Mouse (Mus musculus) midbrain, embryonic 10.5 days (tissue): ENCODE results near the gene Atp5b. TPM values are rescaled to one million over a fixed set of nuclear protein-coding genes. Genes with fewer than 3 reads are reported as not detected.

Source experiments
- DNase-seq: peaks from one replicate; pipeline ENCODE4 v3.0.0-alpha.2; 2017; ENCODE audit warnings: low spot score
- H3K27ac ChIP-seq: fragments of 300-500 bp; sonication (generic); replicated peaks from 2 replicates; pipeline ENCODE4 v1.5.1; 2016; ENCODE audit warnings: mild to moderate bottlenecking
- H3K27me3 ChIP-seq: fragments of 300-500 bp; sonication (generic); 2 replicates; pipeline ENCODE4 v1.6.1; 2016; ENCODE audit warnings: low read depth, mild to moderate bottlenecking; ENCODE audit not compliant: poor library complexity, severe bottlenecking
- H3K36me3 ChIP-seq: fragments of 300-500 bp; sonication (generic); 2 replicates; pipeline ENCODE4 v1.6.1; 2016; ENCODE audit warnings: mild to moderate bottlenecking, moderate library complexity
- H3K4me1 ChIP-seq: fragments of 300-500 bp; sonication (generic); 2 replicates; pipeline ENCODE4 v1.6.1; 2016
- H3K4me3 ChIP-seq: fragments of 300-500 bp; sonication (generic); 2 replicates; pipeline ENCODE4 v1.5.1; 2016; ENCODE audit warnings: mild to moderate bottlenecking, moderate library complexity
- H3K9me3 ChIP-seq: fragments of 300-500 bp; sonication (generic); replicated peaks from 2 replicates; pipeline ENCODE4 v1.6.1; 2016; ENCODE audit warnings: mild to moderate bottlenecking
- WGBS: fragments of 180-500 bp; shearing (Covaris S2); methylation state at CpG from one replicate; pipeline ENCODE4 v1.1.7; 2016; 5-methylcytosine and 5-hydroxymethylcytosine counted together
- polyA plus RNA-seq: library from polyadenylated mRNA; unstranded; fragments of >200 nt; fragmentation: Nextera tagmentation; extraction: Ambion mirVana; gene quantifications from 2 replicates; pipeline ENCODE4 v1.2.1, GENCODE M21; 2016

Gene Atp5b
- polyA plus RNA-seq, 1 experiment from 2014 or later: 2,316 TPM

DNA sequence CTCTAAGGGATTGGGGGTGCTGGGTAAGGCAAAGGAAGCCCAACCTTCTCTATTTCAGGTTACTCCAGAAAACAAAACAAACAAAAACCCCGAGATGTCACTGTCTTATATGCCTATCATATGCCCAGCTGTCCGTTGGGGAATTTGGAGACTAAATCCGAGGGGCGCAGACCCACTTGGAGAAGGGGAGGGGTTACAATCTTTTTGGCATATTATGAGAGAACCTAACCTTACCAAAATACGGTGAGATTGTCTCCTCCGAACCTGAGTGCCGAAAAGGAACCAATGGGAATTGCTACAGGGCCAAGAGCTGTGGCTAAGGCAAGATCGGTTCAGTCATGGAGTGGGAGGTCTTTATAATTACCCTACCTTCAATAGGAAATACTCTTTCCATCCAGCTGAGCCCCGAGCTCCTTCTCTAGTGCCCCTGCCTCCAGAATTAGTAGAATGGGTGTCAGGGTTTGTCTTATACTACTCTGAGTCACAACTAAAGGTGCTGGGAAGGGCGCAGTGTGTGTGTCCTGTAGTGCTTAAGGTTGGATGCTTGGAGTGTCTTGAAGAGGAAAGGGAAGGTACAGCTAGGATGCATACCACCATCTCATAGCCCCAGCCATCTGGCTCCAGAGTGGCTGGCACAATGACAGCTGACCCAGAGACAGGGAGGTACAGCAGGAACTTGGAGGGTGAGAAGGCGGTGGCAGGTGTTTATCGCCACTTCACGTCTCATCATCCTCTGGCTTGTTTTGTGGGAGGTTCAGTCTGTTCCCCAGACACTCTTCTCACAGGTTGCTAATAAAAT, 10.6 kb downstream of the Atp5b start:
- no peak for DNase-seq
- Histone ChIP-seq H3K9me3 (no peaks in the 10 kb centered on the region), H3K4me1 (peaks cover 69% of the 10 kb centered on the region), H3K27ac (peak overlapping the region; percentile 94), H3K4me3 (peak overlapping the region; percentile 89), H3K36me3 (peaks cover 23% of the 10 kb centered on the region), H3K27me3 (peaks cover 7% of the 10 kb centered on the region; the same call in 1 of the 2 replicates)
- WGBS: 28% methylated on average over 13 of the region's 13 CpGs

DNA sequence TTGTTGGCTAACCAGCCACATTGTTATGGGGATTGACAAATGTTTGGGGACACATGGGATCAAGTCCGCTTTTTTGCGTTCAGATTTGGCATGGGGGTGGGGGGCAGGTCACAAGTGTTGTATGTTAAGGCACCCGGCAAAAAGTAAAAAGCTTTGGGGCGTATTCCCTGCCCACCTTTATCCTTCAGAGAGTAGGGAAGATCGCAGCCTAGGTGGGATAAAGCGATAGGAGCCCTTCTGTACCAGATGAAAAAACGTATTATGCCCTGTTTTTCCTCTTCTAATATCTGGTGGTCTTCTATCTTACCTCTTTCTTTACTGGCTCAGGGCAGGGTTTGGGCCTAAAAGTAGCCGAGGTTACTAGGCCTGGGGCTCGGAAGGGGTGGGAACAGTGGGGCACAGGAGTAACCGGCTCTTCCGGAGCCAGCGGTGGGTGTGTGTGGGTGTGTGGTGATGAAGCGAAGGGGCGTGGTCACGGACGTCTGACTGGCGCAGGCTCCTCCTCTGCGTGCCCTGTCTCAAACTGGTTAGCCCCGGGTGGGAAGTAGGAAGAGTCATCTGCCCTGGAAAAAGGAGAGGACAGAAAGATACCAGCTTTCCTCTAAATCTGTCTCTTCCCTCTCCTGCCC, 11.4 kb downstream of the Atp5b start:
- peaks cover 7% of the 10 kb centered on the region; the same call in 1 of the 2 replicates for H3K27me3 ChIP-seq
- 12% methylated on average over 19 of the region's 19 CpGs for WGBS
- DNase-seq: peak; percentile 83
- H3K27ac ChIP-seq: peak overlapping the region; percentile 61
- H3K4me1 ChIP-seq: peaks cover 71% of the 10 kb centered on the region
- H3K9me3 ChIP-seq: no peaks in the 10 kb centered on the region
- peak overlapping the region; percentile 89 for H3K4me3 ChIP-seq
- H3K36me3 ChIP-seq: peaks cover 15% of the 10 kb centered on the region

DNA sequence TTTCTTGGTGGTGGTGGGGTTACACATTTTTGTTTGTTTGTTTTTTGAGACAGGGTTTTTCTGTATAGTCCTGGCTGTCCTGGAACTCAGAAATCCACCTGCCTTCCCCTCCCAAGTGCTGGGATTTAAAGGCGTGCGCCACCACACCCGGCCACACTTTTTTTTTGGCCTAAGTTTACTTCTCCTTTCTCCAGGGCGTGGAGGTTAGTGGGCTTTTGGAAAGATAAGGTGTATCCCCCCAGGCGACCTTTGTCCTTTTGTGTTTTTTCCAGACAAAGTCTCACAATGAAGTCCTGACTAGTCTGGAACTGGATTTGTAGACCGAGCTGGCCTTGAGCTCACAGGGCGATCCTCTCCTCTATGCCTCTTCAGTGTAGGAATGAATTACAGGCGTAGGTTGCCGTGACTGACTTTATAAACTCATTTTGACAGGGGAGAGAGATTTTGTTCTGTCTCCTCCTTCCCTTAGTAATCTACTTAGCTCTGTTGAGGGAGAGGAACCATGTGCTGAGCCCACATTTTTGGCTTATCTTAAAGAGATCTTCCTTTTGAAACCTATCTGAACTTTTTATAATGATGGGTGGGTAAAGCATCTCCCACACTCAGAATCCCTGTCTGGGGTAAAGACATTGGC, 12.0 kb downstream of the Atp5b start:
- 0 out of 2 replicates have a peak overlapping the region, but pooled peaks have one; percentile 61 for H3K27ac ChIP-seq
- peaks cover 7% of the 10 kb centered on the region; the same call in 1 of the 2 replicates for H3K27me3 ChIP-seq
- peaks cover 71% of the 10 kb centered on the region for H3K4me1 ChIP-seq
- H3K36me3 ChIP-seq: peaks cover 10% of the 10 kb centered on the region
- H3K4me3 ChIP-seq: peak overlapping the region; percentile 89
- DNase-seq: no peak
- H3K9me3 ChIP-seq: no peaks in the 10 kb centered on the region
- WGBS: 19% methylated on average over 9 of the region's 9 CpGs

- peaks cover 7% of the 10 kb centered on the region; the same call in 1 of the 2 replicates for H3K27me3 ChIP-seq
- H3K9me3 ChIP-seq: no peaks in the 10 kb centered on the region
- H3K4me1 ChIP-seq: peaks cover 63% of the 10 kb centered on the region
- peaks cover 8% of the 10 kb centered on the region; the same call in 1 of the 2 replicates for H3K36me3 ChIP-seq
- H3K4me3 ChIP-seq: peak overlapping the region; percentile 99
- DNase-seq: no peak
- 20% methylated on average over 4 of the region's 4 CpGs for WGBS
- H3K27ac ChIP-seq: peak overlapping the region; percentile 95; the same call in 1 of the 2 replicates
Measured at GRCm38 (mm10) chr10:128096313-128096692, 13.2 kb downstream of the Atp5b start.

DNA sequence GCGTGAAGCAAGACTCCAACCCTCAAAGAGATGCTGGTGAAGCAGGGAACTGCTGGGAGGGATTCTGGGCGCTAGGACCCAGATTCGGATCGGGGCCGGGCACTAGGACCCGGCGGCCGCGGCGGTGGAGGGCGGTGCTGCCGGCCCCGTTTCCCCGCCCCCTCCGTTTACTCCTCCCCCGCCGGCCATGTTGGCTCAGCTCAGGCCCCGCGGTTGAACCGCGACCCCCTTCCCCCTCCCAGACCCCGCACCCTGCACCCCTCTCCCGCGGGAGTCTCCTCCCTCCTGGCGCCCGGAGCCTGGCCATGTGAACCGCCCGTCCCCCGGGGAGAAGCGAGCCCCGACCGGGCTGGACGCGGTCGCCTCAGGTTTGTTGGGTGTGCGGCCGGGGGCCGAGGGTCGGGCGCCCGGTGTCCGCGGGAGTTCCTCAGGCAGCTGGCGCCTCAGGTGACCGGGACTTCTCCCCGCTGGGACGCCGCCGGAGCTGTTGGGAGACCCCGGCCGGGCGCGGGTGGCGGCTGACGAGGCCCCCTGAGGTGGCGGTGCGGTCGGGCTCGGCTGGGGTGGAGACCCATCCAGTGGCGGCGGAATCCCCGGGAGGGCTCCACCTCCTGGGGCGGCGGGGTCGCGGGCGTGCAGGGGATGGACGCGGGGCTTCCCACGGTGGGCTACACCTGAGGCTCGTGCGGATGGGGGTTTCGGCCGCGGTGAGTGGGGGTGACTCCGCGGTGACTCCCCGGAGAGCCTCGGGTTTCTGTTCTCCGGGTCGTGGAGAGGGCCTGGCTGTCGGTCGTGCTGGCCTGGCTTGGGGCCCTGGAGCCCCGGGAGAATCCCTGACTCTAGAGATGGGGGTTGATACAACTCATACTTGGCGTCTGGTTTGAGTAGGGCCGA, 13.9 kb downstream of the Atp5b start:
- H3K4me3 ChIP-seq: peak overlapping the region; percentile 99
- under 1% methylated on average over 84 of the region's 86 CpGs for WGBS

DNA sequence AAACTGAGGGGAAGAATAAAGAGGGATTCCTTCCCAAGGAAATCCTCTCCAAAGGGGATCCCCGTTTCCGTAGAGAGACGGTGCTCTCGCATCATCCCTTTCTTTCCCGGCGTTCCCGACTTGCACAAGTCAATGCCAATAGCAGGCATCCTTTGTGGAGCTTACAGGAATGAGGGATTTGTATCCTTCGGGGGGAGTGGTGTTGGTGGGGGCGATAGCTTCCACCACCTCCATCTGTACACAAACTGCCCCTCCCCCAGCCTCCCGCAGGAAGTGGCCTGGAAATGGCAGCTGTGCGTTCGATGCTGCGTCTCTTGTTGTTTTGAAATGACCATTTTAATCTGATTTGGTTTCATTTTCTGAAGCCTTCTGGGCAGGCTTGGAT, 14.5 kb downstream of the Atp5b start:
- 0% methylated on average over 13 of the region's 13 CpGs for WGBS
- H3K4me3 ChIP-seq: peak overlapping the region; percentile 99
- DNase-seq: peak; percentile 41
- no peaks in the 10 kb centered on the region for H3K9me3 ChIP-seq
- H3K27ac ChIP-seq: peak overlapping the region; percentile 95
- peaks cover 10% of the 10 kb centered on the region; the same call in 1 of the 2 replicates for H3K36me3 ChIP-seq
- peaks cover 7% of the 10 kb centered on the region; the same call in 1 of the 2 replicates for H3K27me3 ChIP-seq
- H3K4me1 ChIP-seq: peaks cover 50% of the 10 kb centered on the region

More for the DNA sequence above, 13.9 kb downstream of the Atp5b start:
- Histone ChIP-seq H3K4me1 (peaks cover 57% of the 10 kb centered on the region), H3K27ac (peak overlapping the region; percentile 95), H3K27me3 (peaks cover 7% of the 10 kb centered on the region; the same call in 1 of the 2 replicates), H3K9me3 (no peaks in the 10 kb centered on the region), H3K36me3 (peaks cover 10% of the 10 kb centered on the region; the same call in 1 of the 2 replicates)
- peak; percentile 93 for DNase-seq

DNA sequence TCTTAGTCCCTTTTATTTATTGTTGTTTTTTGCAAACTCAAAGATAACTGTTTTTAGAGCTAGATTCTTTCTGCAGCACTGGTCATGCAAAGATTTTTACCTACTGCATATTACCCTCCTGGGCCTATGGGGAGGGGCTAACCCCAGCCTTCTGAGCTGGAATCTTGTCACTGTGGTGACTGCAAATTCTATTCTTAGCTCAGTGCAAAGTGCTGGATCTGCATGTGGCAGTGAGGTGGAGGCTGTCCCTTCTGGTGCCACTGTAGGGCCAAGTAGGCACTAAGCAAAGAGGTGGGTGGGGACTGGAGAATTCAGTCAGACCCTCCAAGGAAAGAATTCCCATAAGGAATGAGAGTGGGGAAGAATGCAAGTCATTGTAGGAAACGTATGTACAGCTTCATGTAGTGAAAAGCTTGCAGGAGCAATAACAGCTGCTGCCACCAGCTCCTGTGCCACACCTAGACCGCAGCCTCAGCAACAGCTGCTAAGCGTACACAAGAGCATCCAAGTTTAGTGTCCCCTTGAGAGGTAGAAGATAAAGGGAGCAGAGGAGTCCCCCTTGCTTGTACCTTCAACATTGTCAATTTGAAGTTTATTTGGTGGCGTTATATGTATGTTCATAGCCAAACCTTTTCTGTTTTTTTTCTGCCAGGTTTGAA, 27.2 kb downstream of the Atp5b start:
- Histone ChIP-seq H3K27me3 (no peaks in the 10 kb centered on the region), H3K36me3 (peaks cover 68% of the 10 kb centered on the region), H3K9me3 (no peaks in the 10 kb centered on the region), H3K27ac (no peak overlapping the region), H3K4me3 (no peak overlapping the region), H3K4me1 (0 out of 2 replicates have a peak, but pooled peaks cover 4% of the 10 kb centered on the region)
- 89% methylated on average over 4 of the region's 4 CpGs for WGBS
- DNase-seq: no peak

- Histone ChIP-seq H3K4me1 (0 out of 2 replicates have a peak, but pooled peaks cover 4% of the 10 kb centered on the region), H3K27ac (no peak overlapping the region), H3K36me3 (peaks cover 78% of the 10 kb centered on the region), H3K4me3 (no peak overlapping the region), H3K9me3 (no peaks in the 10 kb centered on the region), H3K27me3 (no peaks in the 10 kb centered on the region)
- DNase-seq: no peak
Measured at GRCm38 (mm10) chr10:128111227-128111626, 28.2 kb downstream of the Atp5b start.

DNA sequence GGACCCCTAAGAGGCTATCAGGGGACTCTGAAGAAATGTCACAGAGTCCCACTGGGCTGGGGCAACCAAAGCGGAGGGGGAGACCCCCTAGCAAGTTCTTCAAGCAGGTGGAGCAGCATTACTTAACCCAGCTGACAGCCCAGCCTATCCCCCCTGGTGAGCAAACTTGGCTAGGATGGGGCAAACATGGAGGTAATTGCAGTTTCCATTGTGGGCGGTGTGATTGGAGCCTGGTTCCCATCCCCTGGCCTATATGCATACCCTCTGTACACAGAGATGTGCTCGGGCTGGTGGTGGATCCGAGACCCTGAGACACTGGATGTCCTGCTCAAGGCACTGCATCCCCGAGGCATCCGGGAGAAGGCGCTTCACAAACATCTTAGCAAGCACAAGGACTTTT, 40.8 kb downstream of the Atp5b start:
- no peaks in the 10 kb centered on the region for H3K27me3 ChIP-seq
- H3K36me3 ChIP-seq: peaks cover 99% of the 10 kb centered on the region
- no peak overlapping the region for H3K4me3 ChIP-seq
- no peaks in the 10 kb centered on the region for H3K9me3 ChIP-seq
- DNase-seq: no peak
- H3K27ac ChIP-seq: no peak overlapping the region
- WGBS: 93% methylated on average over 7 of the region's 7 CpGs
- no peaks in the 10 kb centered on the region for H3K4me1 ChIP-seq

GRCm38 (mm10) chr10:128124831-128125230, 41.8 kb downstream of the Atp5b start:
- 96% methylated on average over 9 of the region's 9 CpGs for WGBS
- no peaks in the 10 kb centered on the region for H3K27me3 ChIP-seq
- H3K9me3 ChIP-seq: no peaks in the 10 kb centered on the region
- H3K4me1 ChIP-seq: no peaks in the 10 kb centered on the region
- no peak overlapping the region for H3K4me3 ChIP-seq
- peaks cover 96% of the 10 kb centered on the region for H3K36me3 ChIP-seq
- no peak overlapping the region for H3K27ac ChIP-seq
- no peak for DNase-seq

DNA sequence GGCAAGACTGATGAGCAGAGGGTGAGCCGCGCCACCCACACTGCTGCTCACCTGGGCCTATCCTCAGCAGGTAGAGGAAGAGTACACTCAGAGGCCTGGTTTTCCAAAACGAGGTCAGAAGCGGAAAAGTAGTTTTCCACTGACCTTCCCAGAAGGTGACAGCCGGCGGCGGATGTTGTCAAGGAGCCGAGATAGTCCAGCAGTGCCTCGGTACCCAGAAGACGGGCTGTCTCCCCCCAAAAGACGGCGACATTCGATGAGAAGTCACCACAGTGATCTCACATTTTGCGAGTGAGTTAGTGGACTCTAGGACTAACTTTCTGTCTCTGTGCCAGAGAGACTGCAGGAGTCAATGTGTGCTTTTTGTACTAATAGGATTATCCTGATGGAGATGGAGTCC, 42.9 kb downstream of the Atp5b start:
- DNase-seq: no peak
- 93% methylated on average over 14 of the region's 14 CpGs for WGBS
- no peaks in the 10 kb centered on the region for H3K4me1 ChIP-seq
- no peaks in the 10 kb centered on the region for H3K27me3 ChIP-seq
- peaks cover 95% of the 10 kb centered on the region for H3K36me3 ChIP-seq
- no peak overlapping the region for H3K27ac ChIP-seq
- no peak overlapping the region for H3K4me3 ChIP-seq
- no peaks in the 10 kb centered on the region for H3K9me3 ChIP-seq
